Mouse (Mus musculus) adrenal gland, adult 2 months (tissue): Measurements from ENCODE around the gene Clmn. TPM values are rescaled to one million over a fixed set of nuclear protein-coding genes. Genes with fewer than 3 reads are reported as not detected.

ENCODE experiments used
- polyA plus RNA-seq: library from polyadenylated mRNA; depleted of rRNA; stranded (reverse); fragments of >200 nt; gene quantifications from 2 replicates; pipeline ENCODE4 v1.2.3, GENCODE M21; 2012; rRNA removed
- total RNA-seq, 2 experiments: library from RNA; stranded (reverse); gene quantifications; 2 replicates each; pipeline ENCODE4 v1.2.3; 2021

Clmn gene
- total and polyA plus RNA-seq, 3 experiments = 1.4 to 13.1 (median 9.3) TPM

Other genes starting within 250 kb of the Clmn start
- gene Dicer1, start 113.1 kb downstream of the Clmn start, total RNA-seq = 10 to 100 TPM; 33.6 to 53.0 TPM
- 3.6 and 4.3 TPM in 2 replicates for gene Dicer1, start 113.1 kb downstream of the Clmn start, polyA plus RNA-seq
- 10 to 100 TPM in 1 of 2 experiments, 1 to 10 TPM in 1; 9.1 to 16.1 TPM for gene Syne3, start 144.7 kb upstream of the Clmn start, total RNA-seq
- 4.3 and 4.5 TPM in 2 replicates for gene Syne3, start 144.7 kb upstream of the Clmn start, polyA plus RNA-seq
- 100 to 1,000 TPM; 161 to 186 TPM for gene Glrx5, start 167.6 kb upstream of the Clmn start, total RNA-seq
- gene Glrx5, start 167.6 kb upstream of the Clmn start, polyA plus RNA-seq = 218 and 257 TPM in 2 replicates